Mouse (Mus musculus) embryonic facial prominence, embryonic 11.5 days (tissue): ENCODE data around the gene Palld. TPM values are rescaled to one million over a fixed set of nuclear protein-coding genes. Genes with fewer than 3 reads are reported as not detected.

Source experiments
- ATAC-seq: fragments of 200-750 bp; cut with Nextera tagmentation; replicated peaks from 2 replicates; pipeline ENCODE4 v1.8.0; 2017; ENCODE audit warnings: low read depth; ENCODE audit not compliant: insufficient number of reproducible peaks, low FRiP score, low TSS enrichment
- DNase-seq: peaks from one replicate; pipeline ENCODE4 v3.0.0-alpha.2; 2015; ENCODE audit warnings: low spot score
- H3K27ac ChIP-seq: fragments of 300-500 bp; sonication (generic); replicated peaks from 2 replicates; pipeline ENCODE4 v1.5.1; 2014; ENCODE audit warnings: mild to moderate bottlenecking, low read depth, low read length, control low read depth
- H3K27me3 ChIP-seq: fragments of 300-500 bp; sonication (generic); 2 replicates; pipeline ENCODE4 v1.6.1; 2014; ENCODE audit warnings: mild to moderate bottlenecking, low read length, moderate library complexity, mixed read lengths; ENCODE audit not compliant: control insufficient read depth, insufficient read depth
- H3K36me3 ChIP-seq: fragments of 300-500 bp; sonication (generic); replicated peaks from 2 replicates; pipeline ENCODE4 v1.6.1; 2014; ENCODE audit warnings: low read depth, mild to moderate bottlenecking, low read length, moderate library complexity, mixed read lengths; ENCODE audit not compliant: control insufficient read depth, insufficient read depth
- H3K4me1 ChIP-seq: fragments of 300-500 bp; sonication (generic); 2 replicates; pipeline ENCODE4 v1.6.1; 2014; ENCODE audit warnings: low read length, mixed read lengths; ENCODE audit not compliant: control insufficient read depth, insufficient read depth
- H3K4me2 ChIP-seq: fragments of 300-500 bp; sonication (generic); 2 replicates; pipeline ENCODE4 v1.6.1; 2014; ENCODE audit warnings: low read depth, mild to moderate bottlenecking, control low read depth, low read length, moderate library complexity
- H3K4me3 ChIP-seq: fragments of 300-500 bp; sonication (generic); 2 replicates; pipeline ENCODE4 v1.5.1; 2014; ENCODE audit warnings: low read depth, low read length, control low read depth
- H3K9ac ChIP-seq: fragments of 300-500 bp; sonication (generic); replicated peaks from 2 replicates; pipeline ENCODE4 v1.6.1; 2014; ENCODE audit warnings: mild to moderate bottlenecking, control low read depth, low read length
- H3K9me3 ChIP-seq: fragments of 300-500 bp; sonication (generic); replicated peaks from 2 replicates; pipeline ENCODE4 v1.6.1; 2016; ENCODE audit warnings: mild to moderate bottlenecking, low read length, inconsistent platforms, mixed read lengths; ENCODE audit not compliant: control insufficient read depth
- WGBS: fragments of 180-500 bp; shearing (Covaris S2); extraction: QIAGEN DNeasy Blood & Tissue Kit; methylation state at CpG from one replicate; pipeline ENCODE4 v1.1.7; 2014; 5-methylcytosine and 5-hydroxymethylcytosine counted together
- polyA plus RNA-seq: library from polyadenylated mRNA; unstranded; fragments of >200 nt; fragmentation: Nextera tagmentation; extraction: Ambion mirVana; gene quantifications from 2 replicates; pipeline ENCODE4 v1.2.1, GENCODE M21; 2014

The Palld gene
- polyA plus RNA-seq, 1 experiment from 2014 or later, result 52.4 TPM

DNA sequence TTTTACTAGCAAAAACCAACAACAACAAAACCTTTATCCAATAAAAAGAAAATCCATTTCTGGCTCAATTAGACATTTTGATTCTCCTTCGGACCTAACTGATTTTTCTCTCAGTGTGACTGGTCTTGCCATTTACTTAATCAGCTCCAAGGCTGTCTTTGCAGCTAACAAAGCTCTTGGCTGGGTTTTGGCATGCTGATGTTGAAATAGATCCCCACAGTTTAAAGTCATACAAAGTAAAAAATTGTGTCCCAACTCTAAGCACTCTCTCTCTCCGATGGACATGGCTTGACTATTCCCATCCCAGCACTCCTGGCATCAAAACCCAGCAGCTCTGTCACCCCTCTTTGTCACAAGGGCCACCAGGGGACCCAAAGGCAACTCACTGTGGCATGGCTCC is 190.1 kb downstream of the Palld start:
- H3K36me3 ChIP-seq, result no peaks in the 10 kb centered on the region
- WGBS, result 95% methylated on average over 2 of the region's 2 CpGs
- no peaks in the 10 kb centered on the region for H3K4me1 ChIP-seq
- no peaks in the 10 kb centered on the region for H3K9me3 ChIP-seq
- no peak overlapping the region for H3K27ac ChIP-seq
- H3K4me2 ChIP-seq, result no peak overlapping the region
- no peak overlapping the region for H3K4me3 ChIP-seq
- no peak overlapping the region for H3K9ac ChIP-seq
- ATAC-seq (no peak), DNase-seq (no peak)
- no peaks in the 10 kb centered on the region for H3K27me3 ChIP-seq

- peak; percentile 84 for ATAC-seq
- Histone ChIP-seq H3K9ac (no peak overlapping the region), H3K4me3 (no peak overlapping the region), H3K4me2 (no peak overlapping the region), H3K36me3 (no peaks in the 10 kb centered on the region), H3K27me3 (no peaks in the 10 kb centered on the region), H3K9me3 (no peaks in the 10 kb centered on the region), H3K27ac (no peak overlapping the region), H3K4me1 (no peaks in the 10 kb centered on the region)
- DNase-seq, result peak; percentile 54
- 43% methylated on average over 8 of the region's 8 CpGs for WGBS
These were observed 193.7 kb downstream of the Palld start for GRCm38 (mm10) chr8:61708586-61709305.

GRCm38 (mm10) chr8:61705491-61705890 is 197.0 kb downstream of the Palld start:
- ATAC-seq (no peak), DNase-seq (no peak)
- Histone ChIP-seq H3K36me3 (no peaks in the 10 kb centered on the region), H3K27me3 (no peaks in the 10 kb centered on the region), H3K9me3 (no peaks in the 10 kb centered on the region), H3K9ac (no peak overlapping the region), H3K27ac (no peak overlapping the region), H3K4me1 (no peaks in the 10 kb centered on the region), H3K4me3 (no peak overlapping the region), H3K4me2 (no peak overlapping the region)
- 90% methylated on average over 3 of the region's 3 CpGs for WGBS

- Histone ChIP-seq H3K27ac (no peak overlapping the region), H3K27me3 (no peaks in the 10 kb centered on the region), H3K4me2 (no peak overlapping the region), H3K36me3 (no peaks in the 10 kb centered on the region), H3K4me1 (no peaks in the 10 kb centered on the region), H3K9ac (no peak overlapping the region), H3K4me3 (no peak overlapping the region), H3K9me3 (no peaks in the 10 kb centered on the region)
- DNase-seq (no peak), ATAC-seq (no peak)
- WGBS, result 64% methylated on average over 8 of the region's 8 CpGs
These were observed 200.4 kb downstream of the Palld start for GRCm38 (mm10) chr8:61702122-61702521.

DNA sequence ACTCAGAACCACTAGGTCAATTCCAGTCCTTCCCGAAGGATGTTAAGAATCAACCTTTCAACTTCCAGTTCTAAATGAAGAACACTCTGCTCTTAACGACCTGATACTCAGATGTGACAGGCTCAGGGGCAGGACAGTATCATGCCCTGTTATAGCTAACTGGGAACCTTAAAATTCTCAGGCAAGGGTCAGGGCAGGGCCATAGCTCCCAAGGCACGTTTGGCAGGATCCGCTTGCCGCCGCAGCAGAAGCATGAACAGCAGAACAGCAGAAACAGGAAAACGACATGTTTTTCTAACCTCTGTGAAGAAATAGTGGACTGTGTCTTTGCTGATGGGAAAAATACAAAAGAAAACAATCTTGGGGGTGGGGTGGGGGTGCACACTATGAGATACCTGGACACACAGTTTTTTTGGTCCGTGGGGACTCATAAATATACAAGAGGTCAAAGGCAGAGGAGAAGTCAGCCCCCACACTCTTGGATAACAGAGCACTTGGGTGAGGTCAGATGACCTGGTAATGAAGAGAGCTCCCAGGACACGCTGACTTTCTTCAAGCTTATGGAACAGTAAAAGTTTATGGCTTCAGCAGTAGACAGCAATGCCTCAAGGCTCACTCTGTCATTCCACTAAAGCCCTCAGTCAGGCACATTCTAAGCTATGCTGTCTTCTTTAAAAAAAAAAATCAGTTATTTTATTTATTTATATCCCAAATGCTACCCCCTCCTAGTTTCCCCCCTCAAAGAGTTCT is 201.4 kb downstream of the Palld start:
- DNase-seq (no peak), ATAC-seq (no peak)

DNA sequence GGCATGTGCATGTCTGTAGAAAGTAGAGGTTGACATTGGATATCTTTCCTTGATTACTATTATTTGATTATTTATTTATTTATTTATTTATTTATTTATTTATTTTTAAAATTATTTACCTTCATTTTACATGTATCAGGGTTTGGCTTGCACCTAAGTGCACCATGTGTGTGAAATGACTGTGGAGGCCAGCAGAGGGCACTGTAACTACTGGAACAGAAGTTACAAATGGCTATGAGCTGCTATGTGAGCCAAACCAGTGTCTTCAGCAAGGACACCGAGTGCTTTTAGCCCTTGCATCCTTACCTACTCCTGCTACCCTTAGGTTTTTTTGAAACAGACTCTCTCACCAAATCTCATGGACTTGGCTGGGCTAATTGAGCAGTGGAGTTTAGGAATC is 202.2 kb downstream of the Palld start:
- Histone ChIP-seq H3K9me3 (no peaks in the 10 kb centered on the region), H3K4me2 (no peak overlapping the region), H3K27me3 (no peaks in the 10 kb centered on the region), H3K4me1 (no peaks in the 10 kb centered on the region), H3K9ac (no peak overlapping the region), H3K36me3 (no peaks in the 10 kb centered on the region), H3K27ac (no peak overlapping the region), H3K4me3 (no peak overlapping the region)
- ATAC-seq (no peak), DNase-seq (peak; percentile 56)
- WGBS, result 86% methylated on average over 1 of the region's 1 CpGs

More for the DNA sequence above, 201.4 kb downstream of the Palld start:
- H3K9me3 ChIP-seq, result no peaks in the 10 kb centered on the region
- H3K27me3 ChIP-seq, result no peaks in the 10 kb centered on the region
- no peak overlapping the region for H3K9ac ChIP-seq
- H3K4me1 ChIP-seq, result no peaks in the 10 kb centered on the region
- H3K4me3 ChIP-seq, result no peak overlapping the region
- no peak overlapping the region for H3K27ac ChIP-seq
- 40% methylated on average over 9 of the region's 9 CpGs for WGBS
- H3K4me2 ChIP-seq, result no peak overlapping the region
- no peaks in the 10 kb centered on the region for H3K36me3 ChIP-seq

GRCm38 (mm10) chr8:61698959-61699358 is 203.5 kb downstream of the Palld start:
- Histone ChIP-seq H3K36me3 (no peaks in the 10 kb centered on the region), H3K4me1 (no peaks in the 10 kb centered on the region), H3K9ac (no peak overlapping the region), H3K4me2 (no peak overlapping the region), H3K27ac (no peak overlapping the region), H3K4me3 (no peak overlapping the region), H3K27me3 (no peaks in the 10 kb centered on the region), H3K9me3 (no peaks in the 10 kb centered on the region)
- ATAC-seq, result no peak
- WGBS, result 73% methylated on average over 2 of the region's 2 CpGs
- peak; percentile 27 for DNase-seq

DNA sequence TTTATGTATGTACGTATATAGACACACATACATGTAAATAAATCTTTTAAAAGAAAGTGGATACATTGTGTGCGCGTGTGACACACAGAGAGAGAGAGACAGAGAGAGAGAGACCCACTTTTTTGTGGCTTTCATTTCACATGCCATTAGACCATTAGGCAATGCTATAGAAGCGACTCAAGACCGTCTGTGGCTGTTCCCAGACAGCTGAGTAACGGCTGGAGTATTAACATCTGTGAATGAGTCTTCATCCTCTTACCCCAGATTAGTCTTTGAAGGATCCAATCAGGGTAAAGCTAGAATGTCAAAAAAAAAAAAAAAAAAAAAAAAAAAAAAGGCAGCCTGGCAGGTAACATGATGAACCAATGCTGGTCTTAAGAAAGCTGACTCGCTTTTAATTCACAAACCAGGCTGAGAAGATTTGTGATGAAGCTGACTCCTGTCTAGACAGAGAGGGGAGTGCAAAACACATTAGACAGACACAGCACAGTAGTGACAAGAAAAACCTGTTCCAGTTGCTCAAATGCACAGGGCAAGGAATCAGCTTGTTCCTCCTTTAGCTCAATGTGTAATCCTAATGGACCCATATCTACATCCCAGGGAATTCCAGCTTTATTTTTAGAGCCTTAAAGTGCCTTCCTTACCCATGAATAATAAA is 204.6 kb downstream of the Palld start:
- Histone ChIP-seq H3K9me3 (no peaks in the 10 kb centered on the region), H3K4me2 (no peak overlapping the region), H3K36me3 (no peaks in the 10 kb centered on the region), H3K27ac (no peak overlapping the region), H3K9ac (no peak overlapping the region), H3K4me3 (no peak overlapping the region), H3K27me3 (no peaks in the 10 kb centered on the region), H3K4me1 (no peaks in the 10 kb centered on the region)
- no peak for DNase-seq
- WGBS, result 79% methylated on average over 7 of the region's 7 CpGs
- ATAC-seq, result no peak
